Mouse (Mus musculus): ENCODE data around the gene Gm21586. TPM values are rescaled to one million over a fixed set of nuclear protein-coding genes. Genes with fewer than 3 reads are reported as not detected.

Gm21586 gene
- polyA plus RNA-seq (2015; fragmentation: Nextera tagmentation; extraction: Ambion mirVana), result not detected in 2 replicates

GRCm38 (mm10) chr4:42439078-42439477, at the start of gene Gm21586:
TSS of gene Gm21586 (plus strand) at chr4:42439378.

GRCm38 (mm10) chr4:42466452-42466851, 27.3 kb downstream of the Gm21586 start, which contains the start of gene Gm2163:
TSS of gene Gm2163 (plus strand) at chr4:42466752.

Other genes starting within 250 kb of the Gm21586 start
- gene Gm10600, start 198.7 kb upstream of the Gm21586 start, polyA plus RNA-seq (2015; fragmentation: Nextera tagmentation; extraction: Ambion mirVana), result not detected in 2 replicates
- gene Ccl21b, start 183.6 kb upstream of the Gm21586 start, polyA plus RNA-seq (2015; fragmentation: Nextera tagmentation; extraction: Ambion mirVana), result not detected in 2 replicates
- not detected in 2 replicates for gene Gm21953, start 145.1 kb upstream of the Gm21586 start, polyA plus RNA-seq (2015; fragmentation: Nextera tagmentation; extraction: Ambion mirVana)
- not detected in 2 replicates for gene Fam205a3, start 121.0 kb upstream of the Gm21586 start, polyA plus RNA-seq (2015; fragmentation: Nextera tagmentation; extraction: Ambion mirVana)
- gene Gm2163, start 27.4 kb downstream of the Gm21586 start, polyA plus RNA-seq (2015; fragmentation: Nextera tagmentation; extraction: Ambion mirVana), result not detected in 2 replicates
- not detected in 2 replicates for gene Fam205a2, start 88.8 kb downstream of the Gm21586 start, polyA plus RNA-seq (2015; fragmentation: Nextera tagmentation; extraction: Ambion mirVana)
- not detected in 2 replicates for gene Gm10591, start 172.8 kb downstream of the Gm21586 start, polyA plus RNA-seq (2015; fragmentation: Nextera tagmentation; extraction: Ambion mirVana)
- gene Gm2564, start 190.3 kb downstream of the Gm21586 start, polyA plus RNA-seq (2015; fragmentation: Nextera tagmentation; extraction: Ambion mirVana), result 1.3 TPM in 1 of 2 replicates, not detected in the other
- gene Ccl27b, start 215.9 kb downstream of the Gm21586 start, polyA plus RNA-seq (2015; fragmentation: Nextera tagmentation; extraction: Ambion mirVana), result not detected in 2 replicates
- gene Il11ra2, start 222.5 kb downstream of the Gm21586 start, polyA plus RNA-seq (2015; fragmentation: Nextera tagmentation; extraction: Ambion mirVana), result not detected in 2 replicates

All from skeletal muscle tissue, postnatal 0 days (tissue).